Mouse (Mus musculus) G1E (cell line): ENCODE results near the gene Zic5.

Experiments used
- CTCF ChIP-seq: IDR thresholded peaks from 2 replicates; pipeline ENCODE4 v1.5.1; 2012; ENCODE audit warnings: low read depth, low read length, inconsistent platforms, mixed read lengths
- POLR2AphosphoS5 ChIP-seq: IDR thresholded peaks from 2 replicates; pipeline ENCODE4 v1.6.1; 2012; ENCODE audit warnings: low read depth, low read length, inconsistent platforms; ENCODE audit not compliant: insufficient replicate concordance

DNA sequence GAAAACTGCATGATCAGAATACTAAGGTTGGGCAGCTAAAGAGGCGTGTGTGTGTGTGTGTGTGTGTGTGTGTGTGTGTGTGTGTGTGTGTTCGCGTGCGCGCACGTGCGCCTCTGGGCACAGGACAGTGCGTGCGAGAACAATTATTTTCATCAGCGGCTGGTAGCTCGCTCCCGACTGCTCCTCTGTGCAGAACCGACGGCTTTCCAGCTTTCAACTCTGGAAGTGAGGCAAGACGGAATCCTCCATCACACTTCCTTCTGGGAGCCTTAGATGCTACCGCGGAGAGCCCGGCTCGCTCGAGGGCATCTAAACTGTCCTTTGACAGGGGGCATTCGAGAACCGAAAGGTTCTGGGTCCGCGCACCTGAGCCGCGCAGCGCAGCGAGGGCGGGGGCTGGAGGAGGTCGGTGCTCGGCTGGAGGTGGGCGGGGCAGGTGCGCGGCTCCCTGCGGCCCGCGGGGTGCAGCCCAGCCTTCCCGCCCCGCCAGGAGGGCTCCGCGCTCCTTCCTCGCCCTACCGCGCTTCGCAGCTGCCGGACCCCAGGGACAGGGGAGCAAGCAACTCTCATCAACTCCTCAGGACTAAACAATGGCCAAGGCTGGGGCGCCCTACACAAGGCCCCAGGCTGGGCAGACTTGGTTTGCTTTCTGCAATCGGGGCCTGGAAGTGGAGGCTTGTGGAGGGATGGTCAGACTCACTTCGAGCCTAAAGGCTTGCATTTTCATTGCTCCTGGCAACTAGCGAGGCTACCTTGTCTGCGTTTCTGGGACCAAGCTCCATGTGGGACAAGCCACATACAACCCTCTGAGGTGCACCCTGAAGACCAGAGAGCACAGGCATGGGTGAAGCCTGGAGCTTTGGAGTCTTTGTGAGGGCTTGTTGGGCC is 25.2 kb upstream of the Zic5 start, which contains the start of gene Gm10837:
- TF ChIP-seq CTCF (no peak), POLR2AphosphoS5 (no peak)
